Mouse (Mus musculus) C2C12 (cell line): ENCODE measurements around the gene Cga.

Experiments used
- CTCF ChIP-seq: IDR thresholded peaks from one replicate; pipeline ENCODE4 v1.5.1; 2011; ENCODE audit not compliant: control insufficient read depth, insufficient read depth, insufficient read length
- MYOG ChIP-seq: IDR thresholded peaks from one replicate; pipeline ENCODE4 v1.6.1; 2011; ENCODE audit not compliant: control insufficient read depth, insufficient read length; ENCODE audit errors: extremely low read depth
- USF1 ChIP-seq: IDR thresholded peaks from one replicate; pipeline ENCODE4 v1.6.1; 2011; ENCODE audit warnings: low read depth, mild to moderate bottlenecking, control low read depth, moderate library complexity

DNA sequence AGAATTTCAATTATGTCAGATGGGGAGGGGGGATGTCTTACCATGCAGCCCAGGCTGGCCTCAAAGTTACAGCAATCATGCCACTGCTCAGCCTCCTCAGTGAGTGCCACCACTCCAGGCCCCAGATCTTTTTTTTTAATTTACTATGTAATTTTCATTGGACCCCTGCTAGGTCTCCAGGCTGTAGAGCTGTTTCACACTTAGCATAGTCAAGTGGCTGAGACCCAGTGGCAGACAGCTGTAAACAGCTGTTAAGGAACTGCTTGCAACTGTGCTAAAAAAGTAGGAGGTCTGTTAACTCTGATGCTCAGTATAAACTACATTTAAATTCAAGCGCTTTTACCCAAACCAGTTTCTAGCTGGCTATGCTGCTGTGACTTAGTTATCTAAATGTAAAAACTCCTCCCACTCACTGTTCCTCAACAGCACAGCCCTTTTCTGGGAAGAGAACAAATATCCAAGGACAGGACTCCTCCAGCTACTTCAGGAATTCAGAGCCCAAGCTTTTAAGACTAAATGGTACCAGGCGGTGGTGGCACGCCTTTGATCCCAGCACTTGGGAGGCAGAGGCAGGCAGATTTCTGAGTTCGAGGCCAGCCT is 20.6 kb upstream of the Cga start:
- TF ChIP-seq CTCF (no peak), USF1 (no peak), MYOG (no peak)
